In the genomic region with DNA sequence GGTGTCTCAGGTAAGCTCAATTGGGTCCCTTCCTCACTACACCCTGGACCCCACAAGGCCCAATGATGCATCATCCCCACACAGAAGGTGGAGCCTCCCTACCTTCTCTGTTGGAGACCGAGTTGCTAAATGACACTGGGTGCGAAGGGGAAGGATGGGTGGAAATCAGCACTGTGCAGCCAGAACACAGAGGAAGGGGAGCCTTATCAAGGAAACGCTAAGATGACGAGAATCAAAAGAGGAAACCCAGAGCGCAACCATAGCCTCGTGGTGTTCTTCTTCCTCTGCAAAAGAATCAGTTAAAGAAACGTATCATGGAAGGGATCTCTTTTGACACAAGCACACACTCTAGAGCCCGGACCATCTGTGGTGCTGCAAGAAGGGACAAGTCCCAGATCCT, we compare ENCODE assay signal across 11 mouse cellular contexts.
"Had no signal": no experiment of that assay in that cellular context is flagged by ENCODE, and none has a peak within 500 bp of the region (broad histone marks: within the 10 kb centered on the region; RNA-seq: fewer than 3 reads in every experiment).

No protein-coding gene starts in this region.

- H3K9ac ChIP-seq: kidney, embryonic 15.5 days; limb, embryonic 13.5 days; liver, embryonic 14.5 days; midbrain, embryonic 13.5 days; neural tube, embryonic 13.5 days; stomach, embryonic 15.5 days had no signal

- H3K27ac ChIP-seq: kidney, embryonic 15.5 days; limb, embryonic 13.5 days; liver, embryonic 14.5 days; midbrain, embryonic 13.5 days; neural tube, embryonic 13.5 days; stomach, embryonic 15.5 days had no signal

- H3K27me3 ChIP-seq: limb, embryonic 13.5 days; stomach, embryonic 15.5 days had no signal

- H3K9me3 ChIP-seq: kidney, embryonic 15.5 days; limb, embryonic 13.5 days; midbrain, embryonic 13.5 days; stomach, embryonic 15.5 days had no signal

- H3K4me3 ChIP-seq: kidney, embryonic 15.5 days; limb, embryonic 13.5 days; midbrain, embryonic 13.5 days; neural tube, embryonic 13.5 days; stomach, embryonic 15.5 days had no signal

- DNase-seq: kidney, adult 18-20 months; kidney, postnatal 14 days; left cerebral cortex, postnatal 4 days; lung, adult 18-20 months; right cerebral cortex, postnatal 4 days had no signal

- H3K36me3 ChIP-seq: kidney, embryonic 15.5 days; limb, embryonic 13.5 days; midbrain, embryonic 13.5 days; neural tube, embryonic 13.5 days; stomach, embryonic 15.5 days had no signal
